Mouse (Mus musculus): ENCODE data around the gene Ankrd45. TPM values are rescaled to one million over a fixed set of nuclear protein-coding genes. Genes with fewer than 3 reads are reported as not detected.
"Not testable (repeated sequence)": the region's sequence is repeated elsewhere in the genome, so short reads cannot be mapped to it uniquely, and the experiment has no call there.

Ankrd45 gene
- total and polyA plus RNA-seq, 2 experiments from 2014 or later: 2.6 to 5.9 TPM

DNA sequence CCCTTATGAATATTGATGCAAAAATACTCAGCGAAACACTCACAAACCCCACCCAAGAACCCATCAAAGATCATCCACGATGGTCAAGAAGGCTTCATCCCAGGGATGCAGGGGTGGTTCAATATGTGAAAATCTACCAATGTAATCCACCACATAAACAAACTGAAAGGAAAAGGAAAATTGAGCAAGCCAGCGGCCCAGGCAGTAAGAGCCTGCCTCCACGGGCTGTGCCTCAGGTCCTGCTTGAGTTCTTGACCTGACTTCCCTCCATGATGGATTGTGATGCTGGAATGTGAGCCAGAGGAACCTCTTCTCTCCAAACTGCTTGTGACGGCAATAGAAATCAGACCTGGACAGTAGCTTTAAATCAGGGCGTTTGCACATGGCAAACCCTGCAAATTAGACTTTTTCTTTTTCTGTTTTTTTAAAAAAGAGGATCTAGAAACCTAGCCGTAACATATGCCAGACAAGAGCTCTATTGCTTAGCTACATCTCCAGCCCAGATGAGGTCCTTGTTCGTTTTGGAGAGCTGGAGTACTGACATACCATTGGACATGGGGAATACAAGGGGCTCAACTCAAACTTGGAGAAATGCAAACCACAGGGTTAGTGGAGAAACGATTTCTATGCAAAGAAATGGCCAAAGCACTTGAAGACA is 47.9 kb downstream of the Ankrd45 start:
- no peak for ATAC-seq (ENCODE audit: insufficient read depth, low read depth)
- Histone ChIP-seq H3K9me3 (replicated peaks; ENCODE audit: control insufficient read depth, low read length) (0 out of 2 replicates have a peak, but pooled peaks cover 4% of the 10 kb centered on the region), H3K27me3 (ENCODE audit: control insufficient read depth, insufficient read depth, low read length) (no peaks in the 10 kb centered on the region), H3K4me1 (ENCODE audit: control insufficient read depth, insufficient read depth) (no peaks in the 10 kb centered on the region), H3K4me3 (ENCODE audit: low read depth, low read length) (no peak overlapping the region), H3K9ac (replicated peaks; ENCODE audit: low read depth, low read length) (no peak overlapping the region), H3K27ac (ENCODE audit: low read depth) (no peak overlapping the region), H3K4me2 (ENCODE audit: low read depth, low read length) (no peak overlapping the region), H3K36me3 (replicated peaks; ENCODE audit: control insufficient read depth, insufficient read depth, low read length) (no peaks in the 10 kb centered on the region)
- no peak for DNase-seq (ENCODE audit: low spot score)
- no peak for TF ChIP-seq EP300 (IDR thresholded peaks at IDR 0.05; ENCODE audit: low read depth)
- no peak for TF ChIP-seq CTCF (IDR thresholded peaks at IDR 0.05; ENCODE audit: low read depth)
- 69% methylated on average over 9 of the region's 9 CpGs for WGBS

GRCm38 (mm10) chr1:161195541-161196351 is 53.3 kb downstream of the Ankrd45 start:
- TF ChIP-seq CTCF (IDR thresholded peaks at IDR 0.05; ENCODE audit: low read depth) (peak; percentile 83), EP300 (IDR thresholded peaks at IDR 0.05; ENCODE audit: low read depth) (no peak)
- no peaks in the 10 kb centered on the region for H3K36me3 ChIP-seq (replicated peaks; ENCODE audit: control insufficient read depth, insufficient read depth, low read length)
- no peaks in the 10 kb centered on the region for H3K27me3 ChIP-seq (ENCODE audit: control insufficient read depth, insufficient read depth, low read length)
- H3K4me1 ChIP-seq (ENCODE audit: control insufficient read depth, insufficient read depth): no peaks in the 10 kb centered on the region
- DNase-seq (ENCODE audit: low spot score) (peak; percentile 92), ATAC-seq (ENCODE audit: insufficient read depth, low read depth) (peak; percentile 99)
- H3K4me2 ChIP-seq (ENCODE audit: low read depth, low read length): peak overlapping the region; percentile 67
- 0 out of 2 replicates have a peak overlapping the region, but pooled peaks have one; percentile 27 for H3K9ac ChIP-seq (replicated peaks; ENCODE audit: low read depth, low read length)
- under 1% methylated on average over 16 of the region's 16 CpGs for WGBS
- H3K9me3 ChIP-seq (replicated peaks; ENCODE audit: control insufficient read depth, low read length): no peaks in the 10 kb centered on the region
- H3K4me3 ChIP-seq (ENCODE audit: low read depth, low read length): peak overlapping the region; percentile 57
- H3K27ac ChIP-seq (ENCODE audit: low read depth): peak overlapping the region; percentile 59

GRCm38 (mm10) chr1:161196364-161196763 is 53.9 kb downstream of the Ankrd45 start:
- not testable (repeated sequence) for H3K27me3 ChIP-seq (ENCODE audit: control insufficient read depth, insufficient read depth, low read length); H3K36me3 ChIP-seq (replicated peaks; ENCODE audit: control insufficient read depth, insufficient read depth, low read length); H3K9me3 ChIP-seq (replicated peaks; ENCODE audit: control insufficient read depth, low read length); H3K27ac ChIP-seq (ENCODE audit: low read depth); ATAC-seq (ENCODE audit: insufficient read depth, low read depth); H3K9ac ChIP-seq (replicated peaks; ENCODE audit: low read depth, low read length); DNase-seq (ENCODE audit: low spot score); H3K4me1 ChIP-seq (ENCODE audit: control insufficient read depth, insufficient read depth)
- H3K4me2 ChIP-seq (ENCODE audit: low read depth, low read length): peak overlapping the region; percentile 67
- WGBS: 42% methylated on average over 11 of the region's 11 CpGs
- H3K4me3 ChIP-seq (ENCODE audit: low read depth, low read length): peak overlapping the region; percentile 57

DNA sequence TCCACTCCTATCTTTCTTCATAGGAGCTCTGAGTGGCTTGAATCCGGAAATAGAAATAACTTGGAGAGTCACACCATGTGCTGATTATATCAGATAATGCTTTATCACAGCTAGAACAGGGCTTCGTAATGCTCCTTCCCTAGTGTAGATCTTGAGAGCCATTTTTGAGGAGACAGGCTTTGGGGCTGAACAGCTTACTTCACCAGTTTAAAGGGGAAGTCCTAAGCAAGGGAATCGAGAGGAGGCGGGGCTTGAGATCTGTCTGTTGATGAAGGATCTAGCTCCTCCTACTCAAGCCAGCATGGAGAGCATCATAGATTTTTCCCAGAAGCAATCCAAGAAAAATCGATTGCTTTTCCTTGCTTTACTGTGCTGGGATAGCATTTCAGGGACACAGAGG is 57.4 kb downstream of the Ankrd45 start:
- Histone ChIP-seq H3K27ac (ENCODE audit: low read depth) (no peak overlapping the region), H3K4me3 (ENCODE audit: low read depth, low read length) (no peak overlapping the region), H3K9ac (replicated peaks; ENCODE audit: low read depth, low read length) (no peak overlapping the region), H3K9me3 (replicated peaks; ENCODE audit: control insufficient read depth, low read length) (no peaks in the 10 kb centered on the region), H3K27me3 (ENCODE audit: control insufficient read depth, insufficient read depth, low read length) (no peaks in the 10 kb centered on the region), H3K4me1 (ENCODE audit: control insufficient read depth, insufficient read depth) (no peaks in the 10 kb centered on the region), H3K36me3 (replicated peaks; ENCODE audit: control insufficient read depth, insufficient read depth, low read length) (no peaks in the 10 kb centered on the region), H3K4me2 (ENCODE audit: low read depth, low read length) (no peak overlapping the region)
- no peak for TF ChIP-seq CTCF (IDR thresholded peaks at IDR 0.05; ENCODE audit: low read depth)
- no peak for TF ChIP-seq EP300 (IDR thresholded peaks at IDR 0.05; ENCODE audit: low read depth)
- no peak for ATAC-seq (ENCODE audit: insufficient read depth, low read depth)
- 57% methylated on average over 5 of the region's 5 CpGs for WGBS
- no peak for DNase-seq (ENCODE audit: low spot score)

DNA sequence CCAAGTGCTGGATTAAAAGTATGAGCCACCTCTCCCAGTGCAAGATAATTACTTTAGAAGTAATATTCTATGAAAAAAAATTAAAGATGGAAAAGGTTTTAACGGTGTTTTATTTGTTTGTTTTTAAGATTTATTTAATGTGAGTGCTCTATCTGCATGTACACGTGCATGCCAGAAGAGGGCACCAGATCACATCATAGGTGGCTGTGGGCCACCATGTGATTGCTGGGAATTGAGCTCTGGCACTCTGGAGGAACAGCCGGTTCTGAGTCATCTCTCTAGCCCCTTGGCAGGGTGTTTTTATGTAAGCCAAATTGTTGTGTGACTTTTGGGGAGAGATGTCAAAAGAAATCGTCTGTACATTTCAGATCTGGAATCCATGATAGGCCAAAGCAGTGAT is 72.0 kb downstream of the Ankrd45 start:
- no peaks in the 10 kb centered on the region for H3K9me3 ChIP-seq (replicated peaks; ENCODE audit: control insufficient read depth, low read length)
- WGBS: 35% methylated on average over 4 of the region's 4 CpGs
- no peaks in the 10 kb centered on the region for H3K36me3 ChIP-seq (replicated peaks; ENCODE audit: control insufficient read depth, insufficient read depth, low read length)
- H3K4me2 ChIP-seq (ENCODE audit: low read depth, low read length): no peak overlapping the region
- DNase-seq (ENCODE audit: low spot score) (no peak), ATAC-seq (ENCODE audit: insufficient read depth, low read depth) (no peak)
- no peak overlapping the region for H3K27ac ChIP-seq (ENCODE audit: low read depth)
- H3K9ac ChIP-seq (replicated peaks; ENCODE audit: low read depth, low read length): no peak overlapping the region
- no peaks in the 10 kb centered on the region for H3K4me1 ChIP-seq (ENCODE audit: control insufficient read depth, insufficient read depth)
- no peaks in the 10 kb centered on the region for H3K27me3 ChIP-seq (ENCODE audit: control insufficient read depth, insufficient read depth, low read length)
- H3K4me3 ChIP-seq (ENCODE audit: low read depth, low read length): no peak overlapping the region
- TF ChIP-seq CTCF (IDR thresholded peaks at IDR 0.05; ENCODE audit: low read depth) (peak; percentile 38), EP300 (IDR thresholded peaks at IDR 0.05; ENCODE audit: low read depth) (no peak)

Measured in heart, postnatal 0 days (tissue).